Comparison of ENCODE assay signal across 9 mouse cellular contexts in the genomic region with DNA sequence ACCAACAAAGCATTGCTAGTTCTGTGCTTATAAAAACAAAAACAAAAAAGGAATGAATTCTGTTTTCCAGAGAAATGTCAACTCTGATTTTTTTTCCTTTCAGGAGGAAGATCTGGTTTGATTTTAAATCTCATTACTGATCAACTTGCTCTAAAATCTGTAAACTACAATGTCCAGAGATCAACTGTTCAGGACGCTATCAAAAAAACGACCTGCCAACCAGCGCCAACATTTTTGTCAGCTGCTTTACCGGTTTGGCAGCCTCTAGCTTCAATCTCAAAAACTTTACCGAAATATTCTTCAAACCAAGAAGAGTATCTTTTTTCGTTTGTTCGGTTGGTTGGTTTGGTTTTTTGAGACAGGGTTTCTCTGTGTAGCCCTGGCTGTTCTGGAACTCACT. TPM values are rescaled to one million over a fixed set of nuclear protein-coding genes. Genes with fewer than 3 reads are reported as not detected.
DNase-seq lines count a peak whose midpoint lies in the region; ATAC-seq and TF ChIP-seq lines count a peak whose summit lies in the region.
"Had no signal": no experiment of that assay in that cellular context is flagged by ENCODE, and none has a peak within 500 bp of the region (broad histone marks: within the 10 kb centered on the region; RNA-seq: fewer than 3 reads in every experiment).

No protein-coding gene starts in this region.

- no peaks in the 10 kb centered on the region for H3K36me3 ChIP-seq in liver, adult 2 months (ENCODE audit: control insufficient read depth, insufficient read depth, low read length)
- H3K36me3 ChIP-seq in embryonic facial prominence, embryonic 15.5 days: no peaks in the 10 kb centered on the region
- H3K36me3 ChIP-seq in intestine, embryonic 14.5 days (ENCODE audit: control insufficient read depth, insufficient read depth, low read length): no peaks in the 10 kb centered on the region
- H3K36me3 ChIP-seq in midbrain, postnatal 0 days (ENCODE audit: insufficient read depth, low read length): no peaks in the 10 kb centered on the region

- peaks cover 27% of the 10 kb centered on the region for H3K4me1 ChIP-seq in liver, adult 2 months (ENCODE audit: control insufficient read depth, insufficient read depth, low read length)
- H3K4me1 ChIP-seq in embryonic facial prominence, embryonic 15.5 days: peaks cover 22% of the 10 kb centered on the region
- H3K4me1 ChIP-seq in intestine, embryonic 14.5 days (replicated peaks; ENCODE audit: control insufficient read depth, insufficient read depth, low read length): peaks cover 21% of the 10 kb centered on the region
- peaks cover 9% of the 10 kb centered on the region; the same call in 1 of the 2 replicates for H3K4me1 ChIP-seq in midbrain, postnatal 0 days (ENCODE audit: insufficient read depth, low read length)

- H3K79me2 ChIP-seq in liver, adult 2 months (ENCODE audit: control insufficient read depth, insufficient read depth, low read length): peaks cover 17% of the 10 kb centered on the region; the same call in 1 of the 2 replicates

- peak; percentile 86 for DNase-seq in liver, adult 2 months (ENCODE audit: extremely low read depth, low read depth, low spot score)
- DNase-seq in liver: no peak
- no peak for DNase-seq in intestine, embryonic 14.5 days (ENCODE audit: low spot score)
- DNase-seq in midbrain, postnatal 0 days (ENCODE audit: low spot score): no peak
- DNase-seq in ovary, postnatal 14 days (ENCODE audit: low spot score): no peak
- no peak for DNase-seq in left cerebral cortex, adult 8-10 months (ENCODE audit: low spot score in 2 of 2)

- no peak overlapping the region for H3K9ac ChIP-seq in liver, adult 2 months (ENCODE audit: low read depth, low read length)
- H3K9ac ChIP-seq in embryonic facial prominence, embryonic 15.5 days: no peak overlapping the region
- H3K9ac ChIP-seq in intestine, embryonic 14.5 days (ENCODE audit: low read length): no peak overlapping the region
- H3K9ac ChIP-seq in midbrain, postnatal 0 days (replicated peaks; ENCODE audit: low read length, poor library complexity, severe bottlenecking): no peak overlapping the region

- TF ChIP-seq CTCF in liver, adult 2 months (IDR thresholded peaks at IDR 0.05; ENCODE audit: low read depth, low read length): no peak
- TF ChIP-seq CTCF in midbrain, postnatal 0 days (IDR thresholded peaks at IDR 0.05): no peak

- no peaks in the 10 kb centered on the region for H3K9me3 ChIP-seq in embryonic facial prominence, embryonic 15.5 days (replicated peaks)
- no peaks in the 10 kb centered on the region for H3K9me3 ChIP-seq in intestine, embryonic 14.5 days (ENCODE audit: control insufficient read depth, low read length)
- H3K9me3 ChIP-seq in midbrain, postnatal 0 days (ENCODE audit: low read length): no peaks in the 10 kb centered on the region

- H3K27ac ChIP-seq in liver, adult 2 months (replicated peaks; ENCODE audit: insufficient read depth, low read depth, low read length): peak overlapping the region; percentile 85
- H3K27ac ChIP-seq in embryonic facial prominence, embryonic 15.5 days (replicated peaks): no peak overlapping the region; the same call in 1 of the 2 replicates
- H3K27ac ChIP-seq in intestine, embryonic 14.5 days (ENCODE audit: low read depth): no peak overlapping the region
- no peak overlapping the region for H3K27ac ChIP-seq in midbrain, postnatal 0 days (ENCODE audit: low read depth, low read length)

- no peak for ATAC-seq in embryonic facial prominence, embryonic 15.5 days (ENCODE audit: insufficient number of reproducible peaks, low FRiP score, low TSS enrichment, low read depth)
- no peak for ATAC-seq in intestine, embryonic 14.5 days (replicated peaks; ENCODE audit: low FRiP score, low TSS enrichment, low read depth)
- no peak for ATAC-seq in midbrain, postnatal 0 days (ENCODE audit: low FRiP score)

- WGBS in liver, adult 2 months: 21% methylated on average over 7 of the region's 7 CpGs
- 64% methylated on average over 7 of the region's 7 CpGs for WGBS in embryonic facial prominence, embryonic 15.5 days
- 79% methylated on average over 7 of the region's 7 CpGs for WGBS in intestine, embryonic 14.5 days
- 87% methylated on average over 7 of the region's 7 CpGs for WGBS in midbrain, postnatal 0 days

- H3K27me3 ChIP-seq in liver, adult 2 months (ENCODE audit: control insufficient read depth, insufficient read depth, low read length): no peaks in the 10 kb centered on the region
- H3K27me3 ChIP-seq in embryonic facial prominence, embryonic 15.5 days: no peaks in the 10 kb centered on the region
- H3K27me3 ChIP-seq in intestine, embryonic 14.5 days (replicated peaks; ENCODE audit: control insufficient read depth, insufficient read depth, low read length): 0 out of 2 replicates have a peak, but pooled peaks cover 3% of the 10 kb centered on the region
- no peaks in the 10 kb centered on the region for H3K27me3 ChIP-seq in midbrain, postnatal 0 days (ENCODE audit: insufficient read depth, low read length)

- H3K4me3 ChIP-seq in liver, adult 2 months (ENCODE audit: insufficient read depth, low read depth, low read length): peak overlapping the region; percentile 28; the same call in 1 of the 2 replicates
- H3K4me3 ChIP-seq in embryonic facial prominence, embryonic 15.5 days (replicated peaks): peak overlapping the region; percentile 90; the same call in 1 of the 2 replicates
- peak overlapping the region; percentile 86; the same call in 1 of the 2 replicates for H3K4me3 ChIP-seq in intestine, embryonic 14.5 days (ENCODE audit: low read depth, low read length)
- peak overlapping the region; percentile 77; the same call in 1 of the 2 replicates for H3K4me3 ChIP-seq in midbrain, postnatal 0 days (ENCODE audit: low read depth, low read length)

- TF ChIP-seq POLR2A in liver, adult 2 months (IDR thresholded peaks at IDR 0.05; ENCODE audit: extremely low read depth, insufficient read depth, low read length): no peak

- H3K4me2 ChIP-seq in embryonic facial prominence, embryonic 15.5 days (replicated peaks): peak overlapping the region; percentile 66; the same call in 1 of the 2 replicates
- H3K4me2 ChIP-seq in intestine, embryonic 14.5 days (ENCODE audit: low read length): peak overlapping the region; percentile 86
- H3K4me2 ChIP-seq in midbrain, postnatal 0 days (ENCODE audit: low read depth, low read length, poor library complexity, severe bottlenecking): peak overlapping the region; percentile 62

RNA-seq across cellular contexts. Expression of gene Hipk1, which starts 2.3 kb away (rescaled TPM):
- total RNA-seq in liver, adult 2 months (2014; rRNA removed): 29.2 and 32.4 TPM in 2 replicates
- polyA plus RNA-seq in liver, adult 2 months (2012; rRNA removed): 34.0 and 35.2 TPM in 2 replicates
- polyA plus RNA-seq in embryonic facial prominence, embryonic 15.5 days (2015; fragmentation: Nextera tagmentation; extraction: Ambion mirVana): 12.4 TPM in 2 replicates
- 14.4 and 15.8 TPM in 2 replicates for polyA plus RNA-seq in intestine, embryonic 14.5 days (2014; fragmentation: Nextera tagmentation; extraction: Ambion mirVana)
- 59.8 and 77.2 TPM in 2 replicates for total RNA-seq in midbrain, postnatal 0 days (2014; rRNA removed)
- 7.2 and 7.7 TPM in 2 replicates for polyA plus RNA-seq in midbrain, postnatal 0 days (2015; fragmentation: Nextera tagmentation; extraction: Ambion mirVana)
- total RNA-seq in left cerebral cortex, adult 8-10 months (2022): 100 to 1,000 TPM; 113 to 141 (median 125) TPM

RNA-seq across cellular contexts. Expression of gene Dclre1b, which starts 20.1 kb away (rescaled TPM):
- total RNA-seq in liver, adult 2 months (2014; rRNA removed): 2.5 and 3.3 TPM in 2 replicates
- polyA plus RNA-seq in liver, adult 2 months (2012; rRNA removed): 5.6 and 6.5 TPM in 2 replicates
- polyA plus RNA-seq in embryonic facial prominence, embryonic 15.5 days (2015; fragmentation: Nextera tagmentation; extraction: Ambion mirVana): 26.8 and 27.3 TPM in 2 replicates
- polyA plus RNA-seq in intestine, embryonic 14.5 days (2014; fragmentation: Nextera tagmentation; extraction: Ambion mirVana): 23.9 and 34.2 TPM in 2 replicates
- 4.3 and 6.9 TPM in 2 replicates for total RNA-seq in midbrain, postnatal 0 days (2014; rRNA removed)
- polyA plus RNA-seq in midbrain, postnatal 0 days (2015; fragmentation: Nextera tagmentation; extraction: Ambion mirVana): 16.2 and 17.5 TPM in 2 replicates
- 1 to 10 TPM; 7.8 to 9.7 (median 9.0) TPM for total RNA-seq in left cerebral cortex, adult 8-10 months (2022)

RNA-seq across cellular contexts. Expression of gene Ap4b1, which starts 20.2 kb away (rescaled TPM):
- 22.1 and 23.4 TPM in 2 replicates for total RNA-seq in liver, adult 2 months (2014; rRNA removed)
- polyA plus RNA-seq in liver, adult 2 months (2012; rRNA removed): 9.3 and 10.7 TPM in 2 replicates
- 22.2 and 23.4 TPM in 2 replicates for polyA plus RNA-seq in embryonic facial prominence, embryonic 15.5 days (2015; fragmentation: Nextera tagmentation; extraction: Ambion mirVana)
- polyA plus RNA-seq in intestine, embryonic 14.5 days (2014; fragmentation: Nextera tagmentation; extraction: Ambion mirVana): 19.9 and 21.4 TPM in 2 replicates
- 27.9 and 28.2 TPM in 2 replicates for total RNA-seq in midbrain, postnatal 0 days (2014; rRNA removed)
- polyA plus RNA-seq in midbrain, postnatal 0 days (2015; fragmentation: Nextera tagmentation; extraction: Ambion mirVana): 16.2 and 18.2 TPM in 2 replicates
- total RNA-seq in left cerebral cortex, adult 8-10 months (2022): 10 to 100 TPM; 12.1 to 19.1 (median 14.4) TPM

RNA-seq across cellular contexts. Expression of gene Gm43064, which starts 20.3 kb away (rescaled TPM):
- 0.55 TPM in 1 of 2 replicates, not detected in the other for total RNA-seq in liver, adult 2 months (2014; rRNA removed)
- 0.05 and 0.20 TPM in 2 replicates for polyA plus RNA-seq in liver, adult 2 months (2012; rRNA removed)
- polyA plus RNA-seq in embryonic facial prominence, embryonic 15.5 days (2015; fragmentation: Nextera tagmentation; extraction: Ambion mirVana): 0.84 and 1.1 TPM in 2 replicates
- polyA plus RNA-seq in intestine, embryonic 14.5 days (2014; fragmentation: Nextera tagmentation; extraction: Ambion mirVana): 0.44 and 0.55 TPM in 2 replicates
- total RNA-seq in midbrain, postnatal 0 days (2014; rRNA removed): 0.47 and 3.2 TPM in 2 replicates
- polyA plus RNA-seq in midbrain, postnatal 0 days (2015; fragmentation: Nextera tagmentation; extraction: Ambion mirVana): 0.09 and 0.35 TPM in 2 replicates
- under 1 TPM; 0.19 to 0.27 (median 0.26) TPM for total RNA-seq in left cerebral cortex, adult 8-10 months (2022)
- total RNA-seq: left cerebral cortex, postnatal 10 days had no signal
- polyA plus RNA-seq: small intestine, adult 2 months had no signal

RNA-seq across cellular contexts. Expression of gene Bcl2l15, which starts 43.3 kb away (rescaled TPM):
- 0.60 TPM in 1 of 2 replicates, not detected in the other for total RNA-seq in liver, adult 2 months (2014; rRNA removed)
- polyA plus RNA-seq in liver, adult 2 months (2012; rRNA removed): not detected in 2 replicates
- polyA plus RNA-seq in embryonic facial prominence, embryonic 15.5 days (2015; fragmentation: Nextera tagmentation; extraction: Ambion mirVana): 0.18 TPM in 1 of 2 replicates, not detected in the other
- 0.13 and 0.38 TPM in 2 replicates for polyA plus RNA-seq in intestine, embryonic 14.5 days (2014; fragmentation: Nextera tagmentation; extraction: Ambion mirVana)
- total RNA-seq in midbrain, postnatal 0 days (2014; rRNA removed): 2.5 TPM in 1 of 2 replicates, not detected in the other
- polyA plus RNA-seq in midbrain, postnatal 0 days (2015; fragmentation: Nextera tagmentation; extraction: Ambion mirVana): 0.17 TPM in 1 of 2 replicates, not detected in the other
- 1 to 10 TPM in 1 of 4 experiments, under 1 TPM in 2, not detected in 1; 0.67 to 1.3 (median 0.76) TPM for total RNA-seq in left cerebral cortex, adult 8-10 months (2022)
- total RNA-seq: left cerebral cortex, postnatal 10 days had no signal

Comparison
In these comparisons a context has a peak if more than half of its experiments do, and no peak if none do; other contexts are left out.
1. H3K4me3 ChIP-seq: peak in every context shown above with its lines; median percentile 90 in embryonic facial prominence, embryonic 15.5 days; 86 in intestine, embryonic 14.5 days; 77 in midbrain, postnatal 0 days; 28 in liver, adult 2 months.